Mouse (Mus musculus): Measurements from ENCODE around the gene Asb1. TPM values are rescaled to one million over a fixed set of nuclear protein-coding genes. Genes with fewer than 3 reads are reported as not detected.

The Asb1 gene
- polyA plus RNA-seq, 1 experiment from 2014 or later: 9.8 TPM

DNA sequence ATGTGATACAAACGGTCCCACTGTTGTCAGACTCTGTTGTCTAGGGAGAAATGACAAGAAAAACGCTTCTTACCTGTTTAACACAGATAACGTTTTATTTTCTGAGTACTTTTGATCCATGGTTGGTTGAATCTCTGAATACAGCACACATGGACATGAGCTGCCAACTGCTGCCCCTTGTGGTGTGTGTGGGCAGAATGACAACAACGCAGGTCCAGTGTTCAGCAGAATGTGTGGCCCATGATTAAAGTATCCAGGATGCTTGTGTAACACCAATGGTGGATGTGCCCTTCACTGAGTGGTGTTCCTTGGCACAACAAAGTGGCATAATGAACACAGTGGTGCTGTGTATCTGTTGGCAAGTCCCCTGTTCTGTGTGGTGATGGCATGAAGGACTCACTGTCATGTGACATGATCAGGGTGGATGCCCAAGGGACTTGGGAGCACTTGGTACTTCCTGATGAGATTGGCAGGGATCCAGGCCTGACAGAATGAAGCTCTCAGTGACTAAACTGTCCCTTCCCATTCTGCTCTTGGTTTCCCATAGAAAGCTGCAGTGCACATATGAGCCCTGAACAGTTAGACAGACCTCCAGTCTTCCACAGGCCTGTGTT lies 22.7 kb downstream of the Asb1 start:
- Histone ChIP-seq H3K4me2 (no peak overlapping the region), H3K9me3 (ENCODE audit: control insufficient read depth, low read length) (no peaks in the 10 kb centered on the region), H3K27me3 (ENCODE audit: control insufficient read depth, insufficient read depth, low read length) (no peaks in the 10 kb centered on the region), H3K4me3 (ENCODE audit: low read depth, low read length) (no peak overlapping the region), H3K4me1 (ENCODE audit: control insufficient read depth, insufficient read depth, low read length) (no peaks in the 10 kb centered on the region), H3K36me3 (ENCODE audit: control insufficient read depth, insufficient read depth, low read length) (no peaks in the 10 kb centered on the region), H3K27ac (ENCODE audit: low read depth, low read length) (no peak overlapping the region), H3K9ac (ENCODE audit: low read length) (no peak overlapping the region)
- ATAC-seq (ENCODE audit: low FRiP score) (no peak), DNase-seq (ENCODE audit: low spot score, missing footprints) (no peak)
- WGBS: 85% methylated on average over 4 of the region's 4 CpGs

GRCm38 (mm10) chr1:91564004-91564403 lies 23.7 kb downstream of the Asb1 start:
- no peaks in the 10 kb centered on the region for H3K27me3 ChIP-seq (ENCODE audit: control insufficient read depth, insufficient read depth, low read length)
- no peaks in the 10 kb centered on the region for H3K36me3 ChIP-seq (ENCODE audit: control insufficient read depth, insufficient read depth, low read length)
- H3K27ac ChIP-seq (ENCODE audit: low read depth, low read length): no peak overlapping the region
- no peak overlapping the region for H3K9ac ChIP-seq (ENCODE audit: low read length)
- no peaks in the 10 kb centered on the region for H3K4me1 ChIP-seq (ENCODE audit: control insufficient read depth, insufficient read depth, low read length)
- DNase-seq (ENCODE audit: low spot score, missing footprints) (no peak), ATAC-seq (ENCODE audit: low FRiP score) (no peak)
- no peak overlapping the region for H3K4me3 ChIP-seq (ENCODE audit: low read depth, low read length)
- WGBS: 65% methylated on average over 3 of the region's 3 CpGs
- H3K4me2 ChIP-seq: no peak overlapping the region
- H3K9me3 ChIP-seq (ENCODE audit: control insufficient read depth, low read length): no peaks in the 10 kb centered on the region

DNA sequence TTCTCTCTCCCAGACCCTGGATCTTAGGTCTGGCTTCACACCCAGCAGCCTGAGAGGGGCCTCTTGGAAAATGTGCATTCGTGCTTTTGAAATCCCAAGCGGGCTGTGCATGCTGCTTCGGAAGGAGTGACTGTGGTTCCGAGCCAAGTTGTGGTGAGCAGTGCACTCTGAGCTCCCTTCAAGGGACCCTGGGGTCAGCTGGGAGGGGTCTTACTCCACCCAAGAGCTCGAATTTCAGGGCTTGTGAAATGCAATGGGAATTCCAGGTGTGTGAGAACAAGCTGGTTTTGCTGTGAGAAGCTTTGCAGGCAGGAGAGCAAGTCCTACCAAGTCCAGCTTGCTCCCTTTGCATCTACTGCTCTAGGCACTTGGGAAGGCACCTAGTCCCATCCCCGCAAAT lies 24.3 kb downstream of the Asb1 start:
- DNase-seq (ENCODE audit: low spot score, missing footprints) (no peak), ATAC-seq (ENCODE audit: low FRiP score) (no peak)
- Histone ChIP-seq H3K36me3 (ENCODE audit: control insufficient read depth, insufficient read depth, low read length) (no peaks in the 10 kb centered on the region), H3K27ac (ENCODE audit: low read depth, low read length) (no peak overlapping the region), H3K9ac (ENCODE audit: low read length) (no peak overlapping the region), H3K4me3 (ENCODE audit: low read depth, low read length) (no peak overlapping the region), H3K4me1 (ENCODE audit: control insufficient read depth, insufficient read depth, low read length) (no peaks in the 10 kb centered on the region), H3K27me3 (ENCODE audit: control insufficient read depth, insufficient read depth, low read length) (no peaks in the 10 kb centered on the region), H3K9me3 (ENCODE audit: control insufficient read depth, low read length) (no peaks in the 10 kb centered on the region), H3K4me2 (no peak overlapping the region)
- 66% methylated on average over 6 of the region's 6 CpGs for WGBS

- WGBS: 89% methylated on average over 2 of the region's 2 CpGs
- H3K9ac ChIP-seq (ENCODE audit: low read length): no peak overlapping the region
- no peak for DNase-seq (ENCODE audit: low spot score, missing footprints)
- no peaks in the 10 kb centered on the region for H3K4me1 ChIP-seq (ENCODE audit: control insufficient read depth, insufficient read depth, low read length)
- H3K4me3 ChIP-seq (ENCODE audit: low read depth, low read length): no peak overlapping the region
- H3K4me2 ChIP-seq: no peak overlapping the region
- no peak for ATAC-seq (ENCODE audit: low FRiP score)
- H3K36me3 ChIP-seq (ENCODE audit: control insufficient read depth, insufficient read depth, low read length): no peaks in the 10 kb centered on the region
- H3K27ac ChIP-seq (ENCODE audit: low read depth, low read length): no peak overlapping the region
- no peaks in the 10 kb centered on the region for H3K27me3 ChIP-seq (ENCODE audit: control insufficient read depth, insufficient read depth, low read length)
- H3K9me3 ChIP-seq (ENCODE audit: control insufficient read depth, low read length): no peaks in the 10 kb centered on the region
Observed at GRCm38 (mm10) chr1:91567269-91567668, 26.9 kb downstream of the Asb1 start.

- no peaks in the 10 kb centered on the region for H3K4me1 ChIP-seq (ENCODE audit: control insufficient read depth, insufficient read depth, low read length)
- H3K36me3 ChIP-seq (ENCODE audit: control insufficient read depth, insufficient read depth, low read length): no peaks in the 10 kb centered on the region
- no peak for ATAC-seq (ENCODE audit: low FRiP score)
- no peaks in the 10 kb centered on the region for H3K27me3 ChIP-seq (ENCODE audit: control insufficient read depth, insufficient read depth, low read length)
- H3K4me2 ChIP-seq: no peak overlapping the region
- 88% methylated on average over 10 of the region's 10 CpGs for WGBS
- no peak overlapping the region for H3K27ac ChIP-seq (ENCODE audit: low read depth, low read length)
- no peaks in the 10 kb centered on the region for H3K9me3 ChIP-seq (ENCODE audit: control insufficient read depth, low read length)
- no peak overlapping the region for H3K4me3 ChIP-seq (ENCODE audit: low read depth, low read length)
- H3K9ac ChIP-seq (ENCODE audit: low read length): no peak overlapping the region
- no peak for DNase-seq (ENCODE audit: low spot score, missing footprints)
Observed at GRCm38 (mm10) chr1:91572458-91572857, 32.1 kb downstream of the Asb1 start.

- no peaks in the 10 kb centered on the region for H3K4me1 ChIP-seq (ENCODE audit: control insufficient read depth, insufficient read depth, low read length)
- ATAC-seq (ENCODE audit: low FRiP score) (no peak), DNase-seq (ENCODE audit: low spot score, missing footprints) (no peak)
- no peak overlapping the region for H3K9ac ChIP-seq (ENCODE audit: low read length)
- no peak overlapping the region for H3K27ac ChIP-seq (ENCODE audit: low read depth, low read length)
- WGBS: 61% methylated on average over 3 of the region's 3 CpGs
- H3K36me3 ChIP-seq (ENCODE audit: control insufficient read depth, insufficient read depth, low read length): no peaks in the 10 kb centered on the region
- no peaks in the 10 kb centered on the region for H3K27me3 ChIP-seq (ENCODE audit: control insufficient read depth, insufficient read depth, low read length)
- H3K4me3 ChIP-seq (ENCODE audit: low read depth, low read length): no peak overlapping the region
- no peak overlapping the region for H3K4me2 ChIP-seq
- no peaks in the 10 kb centered on the region for H3K9me3 ChIP-seq (ENCODE audit: control insufficient read depth, low read length)
Observed at GRCm38 (mm10) chr1:91574208-91574607, 33.9 kb downstream of the Asb1 start.

- H3K9me3 ChIP-seq (ENCODE audit: control insufficient read depth, low read length): no peaks in the 10 kb centered on the region
- no peaks in the 10 kb centered on the region for H3K4me1 ChIP-seq (ENCODE audit: control insufficient read depth, insufficient read depth, low read length)
- H3K9ac ChIP-seq (ENCODE audit: low read length): no peak overlapping the region
- DNase-seq (ENCODE audit: low spot score, missing footprints) (no peak), ATAC-seq (ENCODE audit: low FRiP score) (no peak)
- H3K27me3 ChIP-seq (ENCODE audit: control insufficient read depth, insufficient read depth, low read length): no peaks in the 10 kb centered on the region
- WGBS: 71% methylated on average over 7 of the region's 7 CpGs
- no peak overlapping the region for H3K4me3 ChIP-seq (ENCODE audit: low read depth, low read length)
- H3K4me2 ChIP-seq: no peak overlapping the region
- H3K27ac ChIP-seq (ENCODE audit: low read depth, low read length): no peak overlapping the region
- no peaks in the 10 kb centered on the region for H3K36me3 ChIP-seq (ENCODE audit: control insufficient read depth, insufficient read depth, low read length)
Observed at GRCm38 (mm10) chr1:91577883-91578517, 37.7 kb downstream of the Asb1 start.

- DNase-seq (ENCODE audit: low spot score, missing footprints) (no peak), ATAC-seq (ENCODE audit: low FRiP score) (no peak)
- Histone ChIP-seq H3K4me3 (ENCODE audit: low read depth, low read length) (no peak overlapping the region), H3K36me3 (ENCODE audit: control insufficient read depth, insufficient read depth, low read length) (no peaks in the 10 kb centered on the region), H3K4me1 (ENCODE audit: control insufficient read depth, insufficient read depth, low read length) (no peaks in the 10 kb centered on the region), H3K27ac (ENCODE audit: low read depth, low read length) (no peak overlapping the region), H3K4me2 (no peak overlapping the region), H3K9me3 (ENCODE audit: control insufficient read depth, low read length) (no peaks in the 10 kb centered on the region), H3K9ac (ENCODE audit: low read length) (no peak overlapping the region), H3K27me3 (ENCODE audit: control insufficient read depth, insufficient read depth, low read length) (no peaks in the 10 kb centered on the region)
- 91% methylated on average over 2 of the region's 2 CpGs for WGBS
Observed at GRCm38 (mm10) chr1:91580503-91580902, 40.2 kb downstream of the Asb1 start.

- Histone ChIP-seq H3K4me1 (ENCODE audit: control insufficient read depth, insufficient read depth, low read length) (no peaks in the 10 kb centered on the region), H3K9ac (ENCODE audit: low read length) (no peak overlapping the region), H3K27me3 (ENCODE audit: control insufficient read depth, insufficient read depth, low read length) (no peaks in the 10 kb centered on the region), H3K4me2 (no peak overlapping the region), H3K27ac (ENCODE audit: low read depth, low read length) (no peak overlapping the region), H3K9me3 (ENCODE audit: control insufficient read depth, low read length) (no peaks in the 10 kb centered on the region), H3K36me3 (ENCODE audit: control insufficient read depth, insufficient read depth, low read length) (no peaks in the 10 kb centered on the region), H3K4me3 (ENCODE audit: low read depth, low read length) (no peak overlapping the region)
- ATAC-seq (ENCODE audit: low FRiP score) (no peak), DNase-seq (ENCODE audit: low spot score, missing footprints) (no peak)
- 90% methylated on average over 2 of the region's 2 CpGs for WGBS
Observed at GRCm38 (mm10) chr1:91581206-91581605, 40.9 kb downstream of the Asb1 start.

Data from midbrain, embryonic 11.5 days (tissue).